Mouse (Mus musculus) MEL (cell line): ENCODE measurements around the gene Stk10. TPM values are rescaled to one million over a fixed set of nuclear protein-coding genes. Genes with fewer than 3 reads are reported as not detected.

ENCODE experiments used
- DNase-seq: peaks from one replicate; pipeline ENCODE4 v3.0.0; 2011; ENCODE audit warnings: low read depth, low spot score
- H3K27ac ChIP-seq: 2 replicates; pipeline ENCODE4 v1.5.1; 2012; ENCODE audit warnings: low read depth, mild to moderate bottlenecking, control low read depth, low read length, moderate library complexity; ENCODE audit not compliant: control insufficient read depth
- H3K27me3 ChIP-seq, 2 experiments: fragments of 150-350 bp in 1 of 2; sonication (generic) in 1 of 2; 2 replicates each; pipeline ENCODE4 v1.6.1; 2012; ENCODE audit warnings: low read length in 2 of 2, mild to moderate bottlenecking in 2 of 2, improper control_type of control experiment in 1 of 2, moderate library complexity in 1 of 2; ENCODE audit not compliant: insufficient read depth in 2 of 2, control insufficient read depth in 1 of 2
- H3K36me3 ChIP-seq, 2 experiments: 2 replicates each; pipeline ENCODE4 v1.6.1; 2012 to 2014; ENCODE audit warnings: low read length in 2 of 2, improper control_type of control experiment in 1 of 2, inconsistent platforms in 1 of 2, mild to moderate bottlenecking in 1 of 2; ENCODE audit not compliant: insufficient read depth in 2 of 2, control insufficient read depth in 1 of 2
- H3K4me1 ChIP-seq, 2 experiments: fragments of 150-350 bp in 1 of 2; sonication (generic) in 1 of 2; 2 replicates each; pipeline ENCODE4 v1.6.1; 2012; ENCODE audit warnings: low read length in 2 of 2, improper control_type of control experiment in 1 of 2, mild to moderate bottlenecking in 1 of 2; ENCODE audit not compliant: insufficient read depth in 2 of 2, control insufficient read depth in 1 of 2
- H3K4me3 ChIP-seq, 2 experiments: fragments of 150-350 bp in 1 of 2; sonication (generic) in 1 of 2; 2 replicates each; pipeline ENCODE4 v1.5.1; 2012; ENCODE audit warnings: low read depth in 2 of 2, low read length in 2 of 2, mild to moderate bottlenecking in 2 of 2, moderate library complexity in 2 of 2, control low read depth in 1 of 2, improper control_type of control experiment in 1 of 2; ENCODE audit not compliant: control insufficient read depth in 1 of 2, insufficient read depth in 1 of 2
- H3K79me2 ChIP-seq: 2 replicates; pipeline ENCODE4 v1.6.1; 2012; ENCODE audit warnings: mild to moderate bottlenecking, low read length, moderate library complexity; ENCODE audit not compliant: control insufficient read depth, poor library complexity, insufficient read depth
- H3K9ac ChIP-seq: 2 replicates; pipeline ENCODE4 v1.6.1; 2012; ENCODE audit warnings: low read depth, mild to moderate bottlenecking, control low read depth, low read length, moderate library complexity; ENCODE audit not compliant: control insufficient read depth, poor library complexity, severe bottlenecking
- H3K9me3 ChIP-seq: fragments of 150-350 bp; sonication (generic); replicated peaks from 2 replicates; pipeline ENCODE4 v1.6.1; 2012; ENCODE audit warnings: mild to moderate bottlenecking, low read length, improper control_type of control experiment, moderate library complexity; ENCODE audit not compliant: insufficient read depth
- BHLHE40 ChIP-seq: IDR thresholded peaks from 2 replicates; pipeline ENCODE4 v1.6.1; 2012; ENCODE audit warnings: low read depth, mild to moderate bottlenecking, inconsistent platforms, low read length, improper control_type of control experiment, borderline replicate concordance
- CHD1 ChIP-seq: IDR thresholded peaks from 2 replicates; pipeline ENCODE4 v1.6.1; 2012; ENCODE audit warnings: low read depth, mild to moderate bottlenecking, inconsistent platforms, low read length, improper control_type of control experiment
- CTCF ChIP-seq, 3 experiments: IDR thresholded peaks in 2 of 3; conservative IDR thresholded peaks in 1 of 3; 2 replicates each; pipeline ENCODE4 v1.5.1; 2011 to 2012; ENCODE audit warnings: low read length in 3 of 3, low read depth in 2 of 3, mild to moderate bottlenecking in 2 of 3, improper control_type of control experiment in 1 of 3, inconsistent platforms in 1 of 3, mixed read lengths in 1 of 3, moderate library complexity in 1 of 3; ENCODE audit not compliant: control insufficient read depth in 1 of 3, insufficient read depth in 1 of 3, poor library complexity in 1 of 3, severe bottlenecking in 1 of 3
- E2F4 ChIP-seq: IDR thresholded peaks from 2 replicates; pipeline ENCODE4 v1.6.1; 2011; ENCODE audit warnings: low read depth, low read length, improper control_type of control experiment, borderline replicate concordance
- ELF1 ChIP-seq: IDR thresholded peaks from 2 replicates; pipeline ENCODE4 v1.6.1; 2014; ENCODE audit warnings: low read depth, mild to moderate bottlenecking, inconsistent platforms, low read length, improper control_type of control experiment, moderate library complexity
- EP300 ChIP-seq, 2 experiments: IDR thresholded peaks; 2 replicates each; pipeline ENCODE4 v1.6.1; 2011; ENCODE audit warnings: improper control_type of control experiment in 2 of 2, low read length in 2 of 2, low read depth in 1 of 2, mild to moderate bottlenecking in 1 of 2
- GABPA ChIP-seq: IDR thresholded peaks from 2 replicates; pipeline ENCODE4 v1.6.1; 2012; ENCODE audit warnings: low read depth, mild to moderate bottlenecking, inconsistent platforms, low read length, improper control_type of control experiment, moderate library complexity
- GATA1 ChIP-seq: IDR thresholded peaks from 2 replicates; pipeline ENCODE4 v1.6.1; 2011; ENCODE audit warnings: low read depth, low read length, improper control_type of control experiment
- HCFC1 ChIP-seq: IDR thresholded peaks from 2 replicates; pipeline ENCODE4 v1.6.1; 2012; ENCODE audit warnings: low read depth, mild to moderate bottlenecking, inconsistent platforms, low read length, improper control_type of control experiment, moderate library complexity
- JUND ChIP-seq: IDR thresholded peaks from 2 replicates; pipeline ENCODE4 v1.6.1; 2011; ENCODE audit warnings: low read depth, mild to moderate bottlenecking, improper control_type of control experiment, low read length
- MAFK ChIP-seq: IDR thresholded peaks from 2 replicates; pipeline ENCODE4 v1.6.1; 2011; ENCODE audit warnings: low read depth, mild to moderate bottlenecking, low read length, improper control_type of control experiment, borderline replicate concordance
- MAZ ChIP-seq: IDR thresholded peaks from 2 replicates; pipeline ENCODE4 v1.6.1; 2012; ENCODE audit warnings: low read depth, mild to moderate bottlenecking, inconsistent platforms, low read length, improper control_type of control experiment
- MEF2A ChIP-seq: IDR thresholded peaks from 2 replicates; pipeline ENCODE4 v1.6.1; 2014; ENCODE audit warnings: low read depth, mild to moderate bottlenecking, inconsistent platforms, low read length, improper control_type of control experiment; ENCODE audit not compliant: poor library complexity, insufficient replicate concordance, severe bottlenecking; ENCODE audit errors: extremely low read depth
- MYB ChIP-seq: IDR thresholded peaks from 2 replicates; pipeline ENCODE4 v1.6.1; 2011; ENCODE audit warnings: mild to moderate bottlenecking, low read depth, low read length, improper control_type of control experiment
- MYC ChIP-seq: IDR thresholded peaks from 2 replicates; pipeline ENCODE4 v1.6.1; 2011; ENCODE audit warnings: low read depth, mild to moderate bottlenecking, low read length, improper control_type of control experiment, moderate library complexity
- NELFE ChIP-seq: IDR thresholded peaks from 2 replicates; pipeline ENCODE4 v1.6.1; 2011; ENCODE audit warnings: low read depth, low read length, improper control_type of control experiment
- POLR2A ChIP-seq, 2 experiments: IDR thresholded peaks; 2 replicates each; pipeline ENCODE4 v1.6.1; 2011 to 2012; ENCODE audit warnings: low read length in 2 of 2, mild to moderate bottlenecking in 2 of 2, control low read depth in 1 of 2, improper control_type of control experiment in 1 of 2, low read depth in 1 of 2, moderate library complexity in 1 of 2; ENCODE audit not compliant: control insufficient read depth in 1 of 2, insufficient read depth in 1 of 2, poor library complexity in 1 of 2
- POLR2AphosphoS5 ChIP-seq: IDR thresholded peaks from 2 replicates; pipeline ENCODE4 v1.6.1; 2012; ENCODE audit warnings: low read depth, borderline replicate concordance, mild to moderate bottlenecking, inconsistent platforms, low read length, moderate library complexity, mixed read lengths
- RAD21 ChIP-seq: IDR thresholded peaks from 2 replicates; pipeline ENCODE4 v1.6.1; 2011; ENCODE audit warnings: mild to moderate bottlenecking, low read depth, low read length, improper control_type of control experiment
- RCOR1 ChIP-seq: IDR thresholded peaks from 2 replicates; pipeline ENCODE4 v1.6.1; 2012; ENCODE audit warnings: low read depth, mild to moderate bottlenecking, inconsistent platforms, low read length, improper control_type of control experiment
- SMC3 ChIP-seq: IDR thresholded peaks from 2 replicates; pipeline ENCODE4 v1.6.1; 2011; ENCODE audit warnings: low read depth, low read length, improper control_type of control experiment
- TAL1 ChIP-seq: IDR thresholded peaks from 2 replicates; pipeline ENCODE4 v1.6.1; 2012; ENCODE audit warnings: mild to moderate bottlenecking, inconsistent platforms, low read length, moderate library complexity, mixed read lengths
- UBTF ChIP-seq: IDR thresholded peaks from 2 replicates; pipeline ENCODE4 v1.6.1; 2012; ENCODE audit warnings: low read depth, mild to moderate bottlenecking, inconsistent platforms, low read length, improper control_type of control experiment, moderate library complexity, borderline replicate concordance; ENCODE audit not compliant: insufficient read depth
- USF1 ChIP-seq: IDR thresholded peaks from 2 replicates; pipeline ENCODE4 v1.6.1; 2014; ENCODE audit warnings: low read depth, mild to moderate bottlenecking, inconsistent platforms, low read length, improper control_type of control experiment, moderate library complexity
- ZC3H11A ChIP-seq: IDR thresholded peaks from 2 replicates; pipeline ENCODE4 v1.6.1; 2012; ENCODE audit warnings: low read depth, mild to moderate bottlenecking, inconsistent platforms, low read length, improper control_type of control experiment
- ZKSCAN1 ChIP-seq: IDR thresholded peaks from 2 replicates; pipeline ENCODE4 v1.6.1; 2012; ENCODE audit warnings: low read depth, mild to moderate bottlenecking, inconsistent platforms, low read length, improper control_type of control experiment, moderate library complexity
- polyA plus RNA-seq, 2 experiments: library from polyadenylated mRNA; stranded (reverse) in 1 of 2; unstranded in 1 of 2; fragments of >175 nt in 1 of 2; fragments of >200 nt in 1 of 2; gene quantifications; 2 replicates each; pipeline versions ENCODE4 v1.2.1 to v1.2.4; 2012; ENCODE audit warnings: low replicate concordance in 2 of 2, low read depth in 1 of 2; ENCODE audit not compliant: insufficient read length in 2 of 2, insufficient read depth in 1 of 2, missing spikeins in 1 of 2
- total RNA-seq: library from RNA; depleted of rRNA; stranded (reverse); fragments of 300-350 nt; gene quantifications from 2 replicates; pipeline ENCODE4 v1.2.3, GENCODE M21; 2012

Stk10 gene
- total and polyA plus RNA-seq, 3 experiments: 10.8 to 14.4 TPM; not detected in 1

GRCm38 (mm10) chr11:32539717-32540116, 6.6 kb downstream of the Stk10 start:
- H3K9me3 ChIP-seq: no peaks in the 10 kb centered on the region
- H3K9ac ChIP-seq: no peak overlapping the region
- H3K79me2 ChIP-seq: peaks cover 2% of the 10 kb centered on the region
- H3K27me3 ChIP-seq: no peaks in the 10 kb centered on the region
- H3K27ac ChIP-seq: no peak overlapping the region
- H3K4me3 ChIP-seq: no peak overlapping the region
- peaks cover 0 to 32% of the 10 kb centered on the region in 2 experiments; a peak in 2 of 4 replicates for H3K36me3 ChIP-seq
- no peak for TF ChIP-seq ZC3H11A
- TF ChIP-seq CTCF (IDR thresholded peaks at IDR 0.05 in 2 of 3, conservative IDR thresholded peaks at IDR 0.05 in 1 of 3; ENCODE audit: control insufficient read depth in 1 of 3, insufficient read depth in 1 of 3, low read depth in 2 of 3, low read length in 3 of 3, poor library complexity in 1 of 3, severe bottlenecking in 1 of 3): no peak
- TF ChIP-seq NELFE: no peak
- TF ChIP-seq ZKSCAN1: no peak
- no peak for TF ChIP-seq MYB
- TF ChIP-seq TAL1: no peak
- no peak for TF ChIP-seq UBTF
- no peak for TF ChIP-seq BHLHE40
- TF ChIP-seq GABPA: no peak
- TF ChIP-seq MAZ: no peak
- no peak for TF ChIP-seq EP300 (IDR thresholded peaks at IDR 0.05; ENCODE audit: low read depth in 1 of 2, low read length in 2 of 2)
- no peak for TF ChIP-seq ELF1
- TF ChIP-seq MYC: no peak
- no peak for TF ChIP-seq POLR2A (IDR thresholded peaks at IDR 0.05; ENCODE audit: control insufficient read depth in 1 of 2, insufficient read depth in 1 of 2, low read depth in 1 of 2, low read length in 2 of 2, poor library complexity in 1 of 2)
- TF ChIP-seq E2F4: no peak
- peaks cover 19 to 41% of the 10 kb centered on the region in 2 experiments for H3K4me1 ChIP-seq
- DNase-seq: no peak

DNA sequence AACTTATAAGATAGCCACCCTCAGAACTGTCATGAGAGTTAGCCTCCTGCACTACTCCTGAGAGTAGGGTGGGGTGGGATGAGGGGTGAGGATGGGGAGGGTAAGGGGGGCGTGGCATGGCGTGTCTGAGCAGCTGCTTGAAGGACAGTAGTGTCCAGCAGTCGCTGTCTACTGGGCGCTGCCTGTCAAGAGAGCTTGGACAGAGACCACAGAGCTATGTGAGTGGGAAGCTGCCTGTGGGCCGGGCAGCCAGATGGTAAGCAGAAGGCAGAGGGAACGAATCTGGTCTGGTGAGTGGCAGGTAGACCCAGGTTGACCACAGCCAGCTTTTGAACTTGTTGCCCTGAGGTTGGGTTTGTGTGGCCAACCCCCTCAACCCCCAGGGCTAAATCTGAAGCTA, 7.4 kb downstream of the Stk10 start:
- no peak for DNase-seq
- Histone ChIP-seq H3K9me3 (no peaks in the 10 kb centered on the region), H3K9ac (no peak overlapping the region), H3K79me2 (no peaks in the 10 kb centered on the region; the same call in 1 of the 2 replicates), H3K4me1 (peaks cover 19 to 41% of the 10 kb centered on the region in 2 experiments), H3K27me3 (no peaks in the 10 kb centered on the region)
- TF ChIP-seq RCOR1 (no peak), RAD21 (no peak), CHD1 (no peak), POLR2AphosphoS5 (no peak), MYC (no peak), POLR2A (IDR thresholded peaks at IDR 0.05; ENCODE audit: control insufficient read depth in 1 of 2, insufficient read depth in 1 of 2, low read depth in 1 of 2, low read length in 2 of 2, poor library complexity in 1 of 2) (no peak), ELF1 (no peak), ZC3H11A (no peak), TAL1 (no peak), ZKSCAN1 (no peak), MEF2A (no peak), MAFK (no peak), HCFC1 (no peak), NELFE (no peak), SMC3 (no peak), USF1 (no peak), JUND (no peak), GATA1 (no peak), UBTF (no peak), BHLHE40 (no peak)
- TF ChIP-seq, all 39 proteins: peak for 0
- H3K4me3 ChIP-seq: no peak overlapping the region
- peaks cover 0 to 32% of the 10 kb centered on the region in 2 experiments; a peak in 2 of 4 replicates for H3K36me3 ChIP-seq
- H3K27ac ChIP-seq: no peak overlapping the region
